Mouse (Mus musculus) Muller cell, postnatal 12 days (primary cell): ENCODE data around the gene Lingo3.

ENCODE experiments used
- DNase-seq: peaks from one replicate; pipeline ENCODE4 v3.0.0-alpha.2; 2015; ENCODE audit errors: inconsistent ontology term

The Lingo3 gene

DNA sequence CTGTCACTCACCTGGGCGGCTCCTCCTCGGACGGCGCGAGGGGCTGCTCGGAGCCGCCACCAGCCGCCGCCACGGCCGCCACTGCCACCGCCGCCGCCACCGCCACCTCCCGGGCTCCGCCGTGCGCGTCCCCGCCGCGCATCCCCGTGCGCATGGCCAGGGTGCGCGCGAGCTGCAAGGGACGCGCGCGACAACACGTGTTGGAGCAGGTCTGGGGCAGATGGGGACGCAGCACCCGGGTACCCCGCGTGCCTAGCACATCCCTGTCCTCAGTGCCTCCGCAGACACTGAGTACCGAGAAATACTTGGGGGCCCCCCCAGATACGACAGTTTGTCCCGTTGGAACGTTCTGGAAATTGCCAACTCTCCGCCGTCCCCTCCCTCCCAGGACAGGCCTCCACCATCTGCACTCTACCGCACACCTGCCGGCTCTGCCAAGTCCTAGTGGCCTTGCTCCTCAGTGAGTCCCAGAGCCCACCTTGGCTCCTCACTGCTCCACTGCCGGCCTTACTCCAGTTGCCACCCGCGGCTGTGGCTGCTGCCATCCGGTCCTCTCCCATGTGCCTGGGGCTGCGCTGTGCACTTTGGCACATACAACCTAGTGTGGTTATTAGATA lies at the start of gene Lingo3:
Gene Lingo3, minus strand, starts transcription at position 109 of the 617 bp plus-strand sequence.
- peak; percentile 38 for DNase-seq

GRCm38 (mm10) chr10:80887181-80887580 lies 43.3 kb upstream of the Lingo3 start:
- no peak for DNase-seq

GRCm38 (mm10) chr10:80881301-80881700 lies 37.5 kb upstream of the Lingo3 start:
- DNase-seq: peak; percentile 56

GRCm38 (mm10) chr10:80880901-80881300 lies 37.1 kb upstream of the Lingo3 start:
- no peak for DNase-seq

GRCm38 (mm10) chr10:80880131-80880641 lies 36.3 kb upstream of the Lingo3 start:
- peak; percentile 40 for DNase-seq

GRCm38 (mm10) chr10:80876594-80876993 lies 32.8 kb upstream of the Lingo3 start:
- DNase-seq: no peak

DNA sequence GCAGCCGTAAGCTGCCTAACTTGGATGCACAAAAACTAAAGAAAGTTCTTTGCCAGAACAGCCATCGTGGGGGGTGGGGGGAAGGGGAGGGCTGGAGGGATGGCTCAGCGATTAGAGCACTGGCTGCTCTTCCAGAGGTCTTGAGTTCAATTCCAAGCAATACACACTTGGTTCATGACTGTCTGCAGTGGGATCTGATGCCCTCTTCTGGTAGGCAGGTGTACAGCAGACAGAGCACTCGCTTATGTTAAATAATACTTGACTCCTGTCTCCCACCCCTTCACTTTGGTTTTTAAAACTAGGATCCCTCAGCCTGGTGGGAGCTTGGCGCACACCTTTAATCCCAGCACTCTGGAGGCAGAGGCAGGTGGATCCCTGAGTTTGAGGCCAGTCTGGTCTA lies 32.2 kb upstream of the Lingo3 start:
- no peak for DNase-seq

DNA sequence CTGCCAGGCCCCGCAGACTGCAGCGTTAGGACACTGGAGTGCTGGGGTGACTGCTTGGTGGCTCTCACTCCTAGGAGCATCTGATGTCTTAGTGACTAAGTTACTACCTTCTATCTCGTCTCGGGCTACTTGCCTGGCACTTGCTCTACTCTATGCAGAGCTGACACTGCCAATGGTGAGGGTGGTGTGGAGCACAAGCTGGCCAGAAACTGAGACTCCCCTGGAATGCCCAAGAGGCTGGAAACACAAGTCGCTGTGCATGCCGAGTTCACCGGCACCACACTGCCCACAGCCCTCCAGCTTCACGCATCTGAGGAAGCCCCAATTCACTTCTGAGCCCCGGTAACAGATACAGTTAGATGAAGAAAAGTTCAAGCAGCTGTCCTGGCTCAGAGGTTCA lies 30.2 kb upstream of the Lingo3 start:
- DNase-seq: no peak

GRCm38 (mm10) chr10:80871581-80871980 lies 27.7 kb upstream of the Lingo3 start, which contains the start of gene Tmprss9:
Tmprss9 (plus strand) TSS chr10:80871848.
- no peak for DNase-seq

GRCm38 (mm10) chr10:80870993-80871392 lies 27.2 kb upstream of the Lingo3 start:
- no peak for DNase-seq

DNA sequence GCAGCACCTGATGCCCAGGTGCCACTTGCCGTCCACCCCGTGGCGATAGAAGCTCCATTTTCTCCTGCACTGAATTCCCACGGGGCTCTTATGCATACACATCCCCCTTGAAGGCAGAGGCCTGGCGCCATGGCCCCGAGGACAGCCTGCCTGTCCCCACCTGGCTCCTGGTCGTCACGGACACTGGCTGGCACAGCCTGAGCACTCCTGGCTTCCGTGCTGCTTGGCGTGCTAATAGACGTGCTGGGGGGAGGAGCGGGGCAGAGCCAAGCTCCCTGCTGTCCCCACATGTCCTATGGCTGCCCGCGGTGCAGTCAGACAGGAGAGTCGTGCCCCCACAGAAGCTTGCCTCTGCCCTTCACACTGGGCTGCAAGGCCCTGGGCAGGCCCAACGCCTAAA lies 20.6 kb upstream of the Lingo3 start:
- no peak for DNase-seq

GRCm38 (mm10) chr10:80862305-80862704 lies 18.5 kb upstream of the Lingo3 start:
- no peak for DNase-seq

DNA sequence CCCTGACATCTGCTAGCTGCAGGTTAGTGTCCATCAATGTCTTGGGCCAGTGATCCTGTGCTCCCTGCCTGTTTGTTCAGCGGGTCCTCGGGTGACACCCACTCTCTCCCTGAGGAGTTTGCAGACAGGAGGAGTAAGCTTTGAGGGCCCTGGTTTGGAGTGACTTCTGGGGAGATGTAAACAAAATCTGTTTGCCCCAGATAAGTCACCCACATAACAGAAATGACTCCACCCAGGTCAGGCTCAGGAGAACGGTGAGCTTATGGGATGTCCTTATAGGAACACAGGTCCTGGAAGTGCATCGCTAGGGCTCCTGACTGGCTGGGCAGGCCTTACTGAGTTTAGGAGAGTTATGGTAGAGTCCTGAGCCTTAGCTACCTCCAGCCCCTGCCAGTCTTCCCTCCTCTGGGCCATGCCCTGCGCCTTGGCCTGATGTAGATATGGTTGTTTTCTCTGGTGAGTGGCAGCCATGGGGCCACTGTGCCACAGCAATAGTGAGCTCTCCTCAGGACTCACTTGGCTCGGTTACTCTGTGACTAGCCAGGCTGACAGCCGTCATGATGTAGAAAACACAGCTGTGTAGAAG lies 14.6 kb upstream of the Lingo3 start:
- DNase-seq: no peak

GRCm38 (mm10) chr10:80857848-80858247 lies 14.0 kb upstream of the Lingo3 start:
- no peak for DNase-seq

- DNase-seq: no peak
Measured at GRCm38 (mm10) chr10:80857386-80857785, 13.5 kb upstream of the Lingo3 start.

DNA sequence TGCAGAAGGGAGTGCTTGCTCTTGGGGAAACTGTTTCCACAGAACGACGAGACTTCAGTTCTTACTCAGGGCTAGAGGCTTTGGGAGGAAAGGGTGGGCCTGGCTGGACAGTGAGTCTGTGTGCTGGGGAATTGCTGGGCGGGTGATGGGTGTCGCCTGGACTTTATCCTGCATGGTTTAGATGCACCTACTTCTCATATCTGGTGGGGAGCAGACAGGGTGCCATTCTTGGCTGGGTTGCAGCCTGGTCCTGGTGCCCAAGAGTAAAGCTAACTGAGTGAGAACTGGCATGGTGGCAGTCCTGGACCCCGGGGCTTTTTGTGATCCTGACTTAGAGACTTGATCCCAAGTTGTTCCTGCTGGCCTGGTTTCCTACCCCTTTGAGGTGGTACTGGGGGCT lies 13.1 kb upstream of the Lingo3 start:
- DNase-seq: no peak

DNA sequence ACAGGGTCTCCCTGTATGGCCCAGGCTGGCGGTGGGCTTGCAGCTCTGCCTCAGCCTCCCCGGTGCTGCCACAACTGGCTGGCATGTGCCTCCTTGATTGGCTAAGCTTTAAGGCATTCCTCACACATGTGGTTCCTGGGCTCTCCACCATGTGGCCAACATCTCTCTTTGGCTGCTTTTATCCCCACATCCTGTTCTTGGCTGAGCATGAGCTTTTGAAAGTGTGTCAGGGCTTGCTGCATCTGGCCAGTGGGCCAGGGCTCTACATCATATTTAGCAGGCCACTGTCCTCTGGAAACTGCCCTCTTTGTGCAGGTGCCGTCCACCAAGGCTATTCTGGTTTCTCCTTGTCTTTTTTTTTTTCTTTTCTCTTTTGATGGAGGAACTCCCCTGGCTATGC lies 12.4 kb upstream of the Lingo3 start:
- DNase-seq: peak; percentile 36

- no peak for DNase-seq
Measured at GRCm38 (mm10) chr10:80855749-80856073, 11.9 kb upstream of the Lingo3 start.

GRCm38 (mm10) chr10:80854913-80855748 lies 11.3 kb upstream of the Lingo3 start, which contains the start of the genes Lsm7 and Sppl2b:
Lsm7 (minus strand) TSS chr10:80855209.
Sppl2b (plus strand) TSS chr10:80855275.
- peak; percentile 96 for DNase-seq

- peak; percentile 77 for DNase-seq
Measured at GRCm38 (mm10) chr10:80848571-80848970, 4.7 kb upstream of the Lingo3 start.

GRCm38 (mm10) chr10:80845732-80846131 lies 1.9 kb upstream of the Lingo3 start:
- no peak for DNase-seq

- no peak for DNase-seq
Measured at GRCm38 (mm10) chr10:80845055-80845693, 1.3 kb upstream of the Lingo3 start.
